In the genomic region with DNA sequence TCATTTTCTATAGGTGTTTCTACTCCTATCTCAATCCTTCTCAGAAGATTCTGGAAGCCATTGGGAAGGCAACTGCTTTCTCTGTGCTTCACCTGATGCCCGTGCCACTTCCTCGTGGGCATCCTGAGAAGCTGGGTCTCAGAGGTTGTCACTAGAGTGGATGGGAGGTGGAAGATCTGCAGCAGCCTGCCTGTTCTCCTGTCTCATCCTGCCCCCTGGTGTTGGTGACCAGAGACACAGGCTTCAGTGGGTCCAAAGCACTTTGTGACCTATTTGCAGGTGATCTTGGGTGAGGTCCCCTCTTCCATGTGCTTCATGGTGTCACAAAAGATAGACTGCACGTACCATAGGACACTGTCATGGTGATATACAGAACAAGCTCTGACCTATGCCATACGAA, we compare ENCODE assay signal across 8 mouse cellular contexts. TPM values are rescaled to one million over a fixed set of nuclear protein-coding genes. Genes with fewer than 3 reads are reported as not detected.
DNase-seq lines count a peak whose midpoint lies in the region; ATAC-seq lines count a peak whose summit lies in the region.

No protein-coding gene starts in this region.

- H3K4me1 ChIP-seq in forebrain, embryonic 11.5 days (replicated peaks; ENCODE audit: control insufficient read depth, insufficient read depth, low read length) = no peaks in the 10 kb centered on the region
- no peaks in the 10 kb centered on the region for H3K4me1 ChIP-seq in forebrain, embryonic 15.5 days
- peaks cover 10% of the 10 kb centered on the region for H3K4me1 ChIP-seq in neural tube, embryonic 14.5 days (ENCODE audit: control insufficient read depth, insufficient read depth, low read length)

- WGBS in forebrain, embryonic 11.5 days = 72% methylated on average over 4 of the region's 4 CpGs
- 66% methylated on average over 4 of the region's 4 CpGs for WGBS in forebrain, embryonic 15.5 days
- 55% methylated on average over 4 of the region's 4 CpGs for WGBS in neural tube, embryonic 14.5 days

- no peak overlapping the region for H3K4me3 ChIP-seq in forebrain, embryonic 11.5 days (ENCODE audit: low read depth, low read length)
- no peak overlapping the region for H3K4me3 ChIP-seq in forebrain, embryonic 15.5 days
- H3K4me3 ChIP-seq in neural tube, embryonic 14.5 days (ENCODE audit: low read depth, low read length) = no peak overlapping the region

- H3K4me2 ChIP-seq in forebrain, embryonic 11.5 days (ENCODE audit: low read depth, low read length, severe bottlenecking) = no peak overlapping the region
- H3K4me2 ChIP-seq in forebrain, embryonic 15.5 days (replicated peaks) = no peak overlapping the region
- H3K4me2 ChIP-seq in neural tube, embryonic 14.5 days (ENCODE audit: low read depth, low read length) = no peak overlapping the region

- no peak overlapping the region for H3K9ac ChIP-seq in forebrain, embryonic 11.5 days (ENCODE audit: low read length)
- no peak overlapping the region for H3K9ac ChIP-seq in forebrain, embryonic 15.5 days (replicated peaks)
- H3K9ac ChIP-seq in neural tube, embryonic 14.5 days (replicated peaks; ENCODE audit: low read depth, low read length) = no peak overlapping the region

- H3K9me3 ChIP-seq in forebrain, embryonic 11.5 days (ENCODE audit: control insufficient read depth, low read length) = no peaks in the 10 kb centered on the region
- no peaks in the 10 kb centered on the region for H3K9me3 ChIP-seq in forebrain, embryonic 15.5 days
- H3K9me3 ChIP-seq in neural tube, embryonic 14.5 days (ENCODE audit: control insufficient read depth, low read length) = no peaks in the 10 kb centered on the region

- H3K27me3 ChIP-seq in forebrain, embryonic 11.5 days (ENCODE audit: control insufficient read depth, insufficient read depth, low read length) = no peaks in the 10 kb centered on the region
- peaks cover 11% of the 10 kb centered on the region; the same call in 1 of the 2 replicates for H3K27me3 ChIP-seq in forebrain, embryonic 15.5 days
- H3K27me3 ChIP-seq in neural tube, embryonic 14.5 days (ENCODE audit: control insufficient read depth, insufficient read depth, low read length) = no peaks in the 10 kb centered on the region

- DNase-seq in forebrain, embryonic 11.5 days (ENCODE audit: low spot score) = peak; percentile 59
- peak; percentile 10 for DNase-seq in ovary, postnatal 14 days (ENCODE audit: low spot score)
- no peak for DNase-seq in ovary, postnatal 10 days (ENCODE audit: low spot score)
- DNase-seq in cerebellum, postnatal 4 days (ENCODE audit: low spot score in 2 of 2) = peak; percentile 31 to 63
- DNase-seq in kidney, postnatal 14 days = peak; percentile 13

- H3K36me3 ChIP-seq in forebrain, embryonic 11.5 days (ENCODE audit: control insufficient read depth, insufficient read depth, low read length) = no peaks in the 10 kb centered on the region
- H3K36me3 ChIP-seq in forebrain, embryonic 15.5 days = no peaks in the 10 kb centered on the region
- H3K36me3 ChIP-seq in neural tube, embryonic 14.5 days (ENCODE audit: control insufficient read depth, insufficient read depth, low read length) = no peaks in the 10 kb centered on the region

- no peak for ATAC-seq in forebrain, embryonic 11.5 days (replicated peaks; ENCODE audit: low FRiP score)
- ATAC-seq in forebrain, embryonic 15.5 days (replicated peaks) = no peak; the same call in 1 of the 2 replicates
- peak; percentile 41 for ATAC-seq in neural tube, embryonic 14.5 days (ENCODE audit: low read depth)
- no peak for ATAC-seq in megakaryocyte, adult 5-6 weeks (ENCODE audit: poor library complexity, severe bottlenecking)

- H3K27ac ChIP-seq in forebrain, embryonic 11.5 days (ENCODE audit: low read depth, low read length) = no peak overlapping the region
- no peak overlapping the region for H3K27ac ChIP-seq in forebrain, embryonic 15.5 days (replicated peaks)
- no peak overlapping the region for H3K27ac ChIP-seq in neural tube, embryonic 14.5 days (ENCODE audit: low read depth, low read length)

RNA-seq across cellular contexts. Expression of gene A430005L14Rik, which starts 13.8 kb away (rescaled TPM):
- polyA plus RNA-seq in forebrain, embryonic 11.5 days (2014; fragmentation: Nextera tagmentation; extraction: Ambion mirVana) = 115 and 116 TPM in 2 replicates
- 64.8 and 69.1 TPM in 2 replicates for polyA plus RNA-seq in forebrain, embryonic 15.5 days (2015; fragmentation: Nextera tagmentation; extraction: Ambion mirVana)
- polyA plus RNA-seq in neural tube, embryonic 14.5 days (2014; fragmentation: Nextera tagmentation; extraction: Ambion mirVana) = 52.7 and 57.5 TPM in 2 replicates
- 38.8 and 52.5 TPM in 2 replicates for total RNA-seq in megakaryocyte, adult 5-6 weeks (2015)
- total RNA-seq in megakaryocyte, adult 5-6 weeks (2017) = 35.3 and 35.9 TPM in 2 replicates

RNA-seq across cellular contexts. Expression of gene Dffb, which starts 31.7 kb away (rescaled TPM):
- 13.0 and 14.1 TPM in 2 replicates for polyA plus RNA-seq in forebrain, embryonic 11.5 days (2014; fragmentation: Nextera tagmentation; extraction: Ambion mirVana)
- 11.8 and 12.8 TPM in 2 replicates for polyA plus RNA-seq in forebrain, embryonic 15.5 days (2015; fragmentation: Nextera tagmentation; extraction: Ambion mirVana)
- 11.7 and 12.5 TPM in 2 replicates for polyA plus RNA-seq in neural tube, embryonic 14.5 days (2014; fragmentation: Nextera tagmentation; extraction: Ambion mirVana)
- 6.7 and 8.4 TPM in 2 replicates for total RNA-seq in megakaryocyte, adult 5-6 weeks (2015)
- total RNA-seq in megakaryocyte, adult 5-6 weeks (2017) = 8.6 and 13.8 TPM in 2 replicates

RNA-seq across cellular contexts. Expression of gene Cep104, which starts 31.8 kb away (rescaled TPM):
- polyA plus RNA-seq in forebrain, embryonic 11.5 days (2014; fragmentation: Nextera tagmentation; extraction: Ambion mirVana) = 22.6 and 24.9 TPM in 2 replicates
- polyA plus RNA-seq in forebrain, embryonic 15.5 days (2015; fragmentation: Nextera tagmentation; extraction: Ambion mirVana) = 20.0 and 21.7 TPM in 2 replicates
- polyA plus RNA-seq in neural tube, embryonic 14.5 days (2014; fragmentation: Nextera tagmentation; extraction: Ambion mirVana) = 18.4 and 18.7 TPM in 2 replicates
- 4.0 and 4.3 TPM in 2 replicates for total RNA-seq in megakaryocyte, adult 5-6 weeks (2015)
- total RNA-seq in megakaryocyte, adult 5-6 weeks (2017) = 4.3 and 5.3 TPM in 2 replicates
